Mouse (Mus musculus): Measurements from ENCODE around the gene Hes6.
A peak's percentile ranks its signal among the peaks of the same experiment; 100 is the strongest.

The Hes6 gene

GRCm38 (mm10) chr1:91413898-91414594 lies at the start of gene Hes6:
Gene Hes6, minus strand, starts transcription at chr1:91414038.
- peak; percentile 76 for DNase-seq

DNA sequence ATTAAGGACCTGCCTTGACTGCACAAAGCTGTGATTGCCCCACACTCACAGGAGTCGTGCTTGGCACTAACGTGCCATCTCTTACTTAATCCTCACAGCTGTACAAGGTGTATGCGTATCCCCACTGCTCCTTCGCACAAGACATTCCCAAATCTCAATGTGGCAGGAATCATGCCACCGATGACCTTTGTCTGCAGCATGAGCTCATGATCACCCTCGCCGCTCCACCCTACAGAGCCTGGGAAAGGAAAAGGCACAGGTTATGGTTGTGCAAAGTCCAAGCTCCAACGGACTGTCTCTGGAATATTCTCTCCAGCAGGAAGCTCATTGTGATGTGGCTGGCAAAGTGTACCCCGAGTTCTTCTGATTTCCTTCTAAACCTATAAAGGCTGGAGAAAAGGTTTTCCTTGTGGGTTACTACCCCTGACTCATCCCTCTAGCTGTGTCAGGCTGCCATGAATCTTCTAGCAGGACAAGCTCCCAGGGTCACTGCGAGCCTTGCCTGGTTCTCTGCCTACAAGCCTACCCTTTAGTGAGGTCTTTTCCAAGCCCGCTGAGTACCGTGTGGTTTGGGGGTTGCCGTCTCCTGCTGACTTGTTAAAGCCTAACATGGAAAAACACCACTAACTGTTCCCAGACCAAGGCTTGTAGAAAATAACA lies 49.6 kb upstream of the Hes6 start:
- peak; percentile 54 for DNase-seq

GRCm38 (mm10) chr1:91460564-91460963 lies 46.7 kb upstream of the Hes6 start:
- no peak for DNase-seq

DNA sequence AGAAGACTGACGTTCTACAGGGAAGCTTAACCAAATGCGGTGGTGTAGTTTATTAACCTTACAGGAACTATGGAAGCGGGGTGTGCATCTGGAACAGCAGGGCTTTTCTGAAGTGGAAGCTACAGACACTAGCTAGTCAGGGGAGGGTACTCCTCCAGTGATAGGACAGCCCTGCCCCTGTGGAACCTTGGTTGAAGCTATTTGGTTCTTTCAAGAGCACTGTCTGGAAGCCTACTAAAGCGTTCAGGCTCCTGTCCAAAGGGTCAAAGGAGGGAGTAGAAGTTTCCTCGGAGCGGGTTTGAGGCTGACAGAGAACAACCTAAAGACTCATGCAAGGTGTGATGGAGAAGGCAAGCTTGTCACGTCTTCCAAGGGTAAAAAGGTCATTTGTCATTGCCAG lies 46.2 kb upstream of the Hes6 start:
- peak; percentile 27 for DNase-seq

DNA sequence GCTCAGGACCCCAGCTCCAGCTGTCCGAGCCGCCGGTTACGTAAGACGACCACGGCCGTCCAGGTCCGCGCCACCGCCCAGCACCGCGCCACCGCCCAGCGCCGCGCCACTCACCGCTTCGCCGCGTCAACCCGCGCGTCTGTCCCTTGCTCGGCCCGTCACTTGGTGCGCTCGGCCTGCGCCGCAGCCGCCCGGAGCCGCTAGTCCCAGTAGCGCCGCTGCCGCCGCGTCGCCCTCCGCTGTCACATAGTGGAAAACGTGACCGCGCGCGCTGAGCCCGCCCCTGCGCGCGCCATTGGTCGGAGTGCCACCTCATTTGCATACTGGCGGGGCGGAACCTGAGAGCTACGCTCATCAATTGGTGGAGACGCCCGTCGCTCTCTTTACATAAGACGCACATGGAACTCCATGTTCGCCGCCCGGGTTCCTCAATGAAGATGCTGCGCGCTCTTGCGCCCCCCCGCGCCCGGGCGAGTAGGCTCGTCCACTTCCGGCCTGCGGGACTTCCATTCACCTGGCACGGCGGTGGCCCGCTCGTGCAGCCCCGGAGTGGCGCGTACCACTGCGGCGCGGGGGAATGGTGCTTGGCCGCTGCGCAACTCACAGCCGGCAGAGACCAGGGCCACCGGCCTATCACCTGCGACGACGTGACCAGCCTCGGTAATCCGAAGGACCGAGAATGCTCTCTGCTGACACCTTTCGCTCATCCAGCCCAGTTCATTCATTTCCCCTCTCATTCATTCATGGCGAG lies 45.4 kb upstream of the Hes6 start, which contains the start of gene Per2:
Gene Per2, minus strand, starts transcription at position 266 of the 751 bp plus-strand sequence.
- peak; percentile 100 for DNase-seq

DNA sequence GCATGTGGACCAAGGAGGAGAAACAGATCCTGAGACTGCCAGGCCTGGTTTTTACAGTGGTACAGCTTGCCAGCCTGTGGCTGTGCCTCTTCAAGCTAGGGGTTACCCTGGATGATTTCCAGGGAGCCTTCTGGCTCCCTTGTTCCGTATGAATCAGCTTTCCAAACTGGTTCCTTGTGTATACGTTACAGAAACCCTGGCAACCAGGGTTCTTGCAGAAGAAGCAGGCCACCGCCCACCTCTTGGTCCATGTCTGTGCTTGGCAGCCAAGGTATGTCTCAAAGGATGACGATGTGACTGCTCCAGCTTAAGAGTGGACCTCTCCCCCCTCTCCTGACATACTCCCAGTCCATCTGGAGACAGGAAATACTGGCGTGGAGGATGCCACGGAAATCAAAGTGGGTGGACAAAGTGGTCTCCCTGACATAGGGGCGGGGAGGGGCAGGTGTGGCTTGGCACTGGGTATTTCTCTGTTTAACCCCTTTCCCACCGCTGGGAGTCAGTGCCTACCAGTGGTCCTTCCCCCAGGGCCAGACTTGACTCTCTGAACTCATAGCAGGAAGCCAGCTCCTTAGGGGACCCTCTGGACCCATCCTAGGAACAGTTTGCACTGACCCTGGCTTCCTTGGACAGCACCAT lies 44.5 kb upstream of the Hes6 start:
- peak; percentile 62 for DNase-seq

GRCm38 (mm10) chr1:91457698-91458097 lies 43.9 kb upstream of the Hes6 start:
- DNase-seq, result peak; percentile 35

- no peak for DNase-seq
Measured at GRCm38 (mm10) chr1:91457116-91457515, 43.3 kb upstream of the Hes6 start.

- DNase-seq, result peak; percentile 67
Measured at GRCm38 (mm10) chr1:91456301-91456801, 42.5 kb upstream of the Hes6 start.

DNA sequence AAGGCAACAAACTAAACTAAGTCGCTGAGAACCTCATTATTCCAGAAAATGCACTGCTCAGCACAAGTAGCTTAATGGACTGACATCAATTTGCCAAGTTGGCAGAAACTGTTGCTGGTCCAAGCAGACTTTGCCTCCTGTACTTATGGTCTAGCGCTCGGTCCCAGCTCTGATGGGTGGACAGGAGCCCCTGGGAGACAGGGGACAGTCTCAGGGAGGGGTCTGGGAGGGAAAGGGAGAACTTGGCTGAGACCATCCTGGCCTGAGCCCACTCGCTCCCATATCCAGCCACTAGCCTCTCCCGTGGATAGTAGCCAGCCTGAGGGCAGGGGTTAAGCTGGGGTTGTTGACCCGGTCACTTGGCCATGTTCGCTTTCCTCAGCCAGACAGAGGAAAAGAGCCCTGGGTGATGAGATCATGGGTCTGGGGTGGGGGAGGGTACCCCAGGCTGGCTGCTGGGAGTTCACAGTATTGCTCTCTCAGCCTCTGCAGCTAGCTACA lies 41.9 kb upstream of the Hes6 start:
- peak; percentile 91 for DNase-seq

DNA sequence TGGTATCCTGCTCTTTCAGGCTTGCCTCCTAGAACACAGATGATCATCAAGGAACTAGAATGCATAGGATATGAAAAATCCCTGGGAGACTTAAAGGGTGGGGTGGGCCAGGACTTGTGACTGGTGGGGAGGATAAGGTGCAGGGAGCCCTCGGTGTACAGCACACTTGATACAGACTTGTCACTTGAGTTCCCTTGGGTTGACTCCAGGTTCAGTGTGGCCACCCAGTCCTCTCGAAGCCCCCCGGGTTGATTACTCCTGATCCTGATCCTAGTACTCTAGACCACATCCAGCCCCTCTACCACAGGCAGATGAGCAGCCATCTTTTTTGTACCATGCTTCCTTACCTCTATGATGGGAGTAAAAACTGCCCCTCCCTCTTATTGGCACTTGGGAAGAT lies 41.1 kb upstream of the Hes6 start:
- DNase-seq, result no peak

- peak; percentile 52 for DNase-seq
Measured at GRCm38 (mm10) chr1:91454366-91454765, 40.5 kb upstream of the Hes6 start.

DNA sequence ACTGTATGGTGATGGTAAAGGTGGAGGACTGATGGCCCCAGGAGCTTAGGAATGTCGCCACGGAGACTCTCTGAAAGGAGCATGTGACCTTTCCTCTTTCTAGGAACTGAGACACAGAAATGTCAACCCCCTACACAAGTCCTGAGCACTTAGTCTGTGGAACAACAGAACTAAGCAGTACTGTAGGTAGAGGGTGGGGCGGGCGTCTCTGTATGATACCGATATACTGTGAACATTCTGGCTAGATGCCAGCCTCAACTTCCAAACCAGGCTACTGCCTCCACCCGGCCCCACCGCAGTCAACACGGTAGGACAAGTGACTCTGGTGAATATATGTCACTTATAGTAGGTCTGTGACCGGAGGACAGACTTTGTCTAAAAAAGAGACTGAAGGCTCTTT lies 40.1 kb upstream of the Hes6 start:
- no peak for DNase-seq

DNA sequence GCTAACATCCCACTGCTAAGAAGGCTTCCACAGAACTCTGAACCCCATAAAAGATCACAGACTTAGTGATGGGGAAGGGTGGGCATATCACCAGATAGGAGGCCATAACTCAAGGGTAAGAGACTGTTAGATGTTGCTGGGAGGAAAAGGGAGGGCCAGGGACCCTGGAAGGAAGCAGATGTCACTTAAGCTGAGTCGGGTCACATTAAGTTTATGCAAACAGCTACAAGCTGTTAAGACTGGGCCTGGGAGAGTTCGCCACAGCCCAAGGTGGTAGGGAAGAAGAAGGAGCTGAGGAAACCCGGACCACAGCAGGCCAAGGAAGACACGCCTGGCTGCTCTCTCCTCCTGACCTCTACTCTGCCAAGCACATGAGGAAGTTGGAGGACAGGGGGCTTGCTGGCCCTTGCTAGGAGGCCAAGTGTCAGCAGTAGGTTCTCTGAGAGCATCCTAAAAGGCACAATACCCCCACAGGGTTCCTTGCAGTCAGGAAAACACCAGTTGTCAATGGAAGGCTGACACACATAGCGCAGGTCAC lies 37.8 kb upstream of the Hes6 start:
- peak; percentile 43 for DNase-seq

DNA sequence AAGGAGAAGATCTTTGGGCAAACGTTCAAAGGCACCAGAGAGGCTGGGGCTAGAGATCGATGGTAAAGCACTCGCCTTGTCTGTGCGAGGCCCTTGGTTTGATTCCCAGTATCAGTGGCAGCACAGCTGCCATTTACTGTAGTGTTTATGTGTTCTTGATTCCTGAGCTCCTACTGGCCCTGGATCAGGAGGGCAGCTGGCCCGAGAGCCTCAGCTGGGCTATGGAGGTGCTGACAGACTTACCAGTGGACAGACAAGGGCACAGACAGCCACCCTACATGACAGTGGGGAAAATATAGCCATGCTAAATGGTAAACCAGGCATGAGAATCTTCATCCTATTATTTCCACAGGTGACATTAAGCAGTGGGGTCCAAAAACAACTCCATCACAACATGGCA lies 37.0 kb upstream of the Hes6 start:
- DNase-seq, result no peak

- DNase-seq, result no peak
Measured at GRCm38 (mm10) chr1:91448688-91449087, 34.9 kb upstream of the Hes6 start.

GRCm38 (mm10) chr1:91446511-91446910 lies 32.7 kb upstream of the Hes6 start:
- no peak for DNase-seq

- DNase-seq, result peak; percentile 91
Measured at GRCm38 (mm10) chr1:91446060-91446459, 32.2 kb upstream of the Hes6 start.

DNA sequence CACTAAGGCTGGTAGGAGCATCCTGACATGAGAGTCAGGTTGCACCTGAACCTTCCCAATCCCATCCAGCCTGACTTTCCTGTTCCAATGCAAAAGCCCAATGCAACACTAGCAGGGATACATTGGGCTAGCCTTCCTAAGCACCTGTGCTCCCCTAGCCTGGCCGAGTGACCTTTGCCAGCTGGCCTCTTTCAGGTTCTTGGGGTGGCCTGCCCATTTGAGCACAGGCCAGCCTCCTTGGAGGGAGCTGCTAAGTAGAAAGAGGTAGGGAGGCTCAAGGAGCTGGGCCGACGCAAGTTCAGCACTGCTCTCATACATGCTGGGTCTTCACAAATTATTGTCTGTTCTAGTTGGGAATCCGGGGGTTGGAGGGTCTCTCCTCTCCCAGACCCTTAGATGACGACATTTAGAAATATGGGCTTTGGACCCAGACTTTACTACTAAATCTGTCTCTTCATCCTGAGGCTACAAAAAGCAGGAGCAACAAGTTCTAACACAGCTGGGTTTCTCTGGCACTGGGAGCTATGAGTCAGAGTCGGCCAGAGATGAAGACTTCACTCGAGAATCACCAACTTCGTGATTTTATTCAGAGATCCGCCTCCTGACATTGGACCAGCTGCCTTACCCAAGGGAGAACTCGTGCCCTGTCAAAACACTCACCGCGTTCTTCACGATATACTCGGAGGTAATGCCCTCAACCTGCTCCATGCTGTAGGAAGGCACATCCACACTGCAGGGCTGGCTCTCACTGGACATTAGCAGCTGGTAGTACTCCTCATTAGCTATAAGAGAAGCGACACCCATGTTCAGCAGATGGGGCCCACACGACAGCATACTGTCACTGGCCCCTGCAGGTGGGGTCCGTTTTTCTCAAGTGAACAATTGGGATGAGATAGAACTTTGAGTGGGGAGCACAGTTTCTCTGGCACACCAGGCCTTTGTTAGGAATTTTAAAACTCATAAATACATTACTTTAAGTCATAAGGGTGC lies 31.3 kb upstream of the Hes6 start:
- DNase-seq, result peak; percentile 27

DNA sequence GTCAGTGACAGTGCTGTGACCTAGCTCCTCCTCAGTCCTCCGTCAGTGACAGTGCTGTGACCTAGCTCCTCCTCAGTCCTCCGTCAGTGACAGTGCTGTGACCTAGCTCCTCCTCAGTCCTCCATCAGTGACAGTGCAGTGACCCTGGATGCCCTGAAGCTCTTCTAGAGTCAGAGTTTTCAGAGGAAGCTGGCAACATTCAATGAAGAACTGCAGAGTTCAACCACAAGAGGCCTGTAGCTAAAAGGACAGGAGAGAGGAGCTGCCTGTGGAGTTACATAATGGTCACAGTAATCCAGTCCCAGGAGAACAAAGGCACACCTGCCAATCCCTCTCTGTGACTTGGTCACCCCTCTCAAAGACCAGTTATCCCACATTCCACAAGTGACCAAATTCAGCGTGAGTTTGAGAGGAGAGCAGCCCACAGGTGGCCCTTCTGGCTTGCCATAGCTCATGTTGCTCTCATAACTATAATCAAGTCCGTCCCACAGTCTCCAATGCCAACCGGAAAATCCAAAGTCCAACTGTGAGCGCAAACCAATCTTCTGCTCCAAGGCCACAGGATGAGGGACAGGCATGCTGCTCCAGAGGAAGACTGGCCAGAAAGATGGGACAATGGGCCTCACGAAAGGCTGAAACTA lies 28.6 kb upstream of the Hes6 start:
- DNase-seq, result peak; percentile 83

GRCm38 (mm10) chr1:91441855-91442254 lies 28.0 kb upstream of the Hes6 start:
- DNase-seq, result no peak
